Mouse (Mus musculus): Measurements from ENCODE around the gene Mycbpap. TPM values are rescaled to one million over a fixed set of nuclear protein-coding genes. Genes with fewer than 3 reads are reported as not detected.

Mycbpap gene
- total RNA-seq, 2 experiments from 2014 or later: 0.82 to 2.2 TPM

DNA sequence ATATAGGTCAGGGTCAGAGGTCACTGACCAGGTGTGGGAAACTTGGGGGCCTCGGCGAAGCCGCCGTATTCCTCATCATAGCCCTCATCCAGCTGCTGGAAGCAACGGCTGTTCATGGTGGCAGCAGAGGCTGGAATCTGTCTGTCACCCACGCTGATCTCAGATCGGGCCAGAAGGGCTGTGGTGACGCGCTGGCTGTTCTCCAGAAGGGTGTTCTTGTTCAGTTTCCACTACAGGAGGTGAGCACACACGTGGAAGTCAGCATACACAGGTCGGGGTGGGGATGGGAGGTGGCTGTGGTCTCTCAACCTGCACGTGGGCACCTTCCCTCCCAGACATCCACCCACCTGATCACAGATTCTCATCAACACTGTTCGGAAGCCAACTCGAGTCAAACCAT, 37.6 kb downstream of the Mycbpap start:
- intact Hi-C loops (cut with DNase I): loop anchor here (10.0 kb wide), 1 partner anchor 349 kb away; no protein-coding TSS in a partner anchor
- DNase-seq: no peak

DNA sequence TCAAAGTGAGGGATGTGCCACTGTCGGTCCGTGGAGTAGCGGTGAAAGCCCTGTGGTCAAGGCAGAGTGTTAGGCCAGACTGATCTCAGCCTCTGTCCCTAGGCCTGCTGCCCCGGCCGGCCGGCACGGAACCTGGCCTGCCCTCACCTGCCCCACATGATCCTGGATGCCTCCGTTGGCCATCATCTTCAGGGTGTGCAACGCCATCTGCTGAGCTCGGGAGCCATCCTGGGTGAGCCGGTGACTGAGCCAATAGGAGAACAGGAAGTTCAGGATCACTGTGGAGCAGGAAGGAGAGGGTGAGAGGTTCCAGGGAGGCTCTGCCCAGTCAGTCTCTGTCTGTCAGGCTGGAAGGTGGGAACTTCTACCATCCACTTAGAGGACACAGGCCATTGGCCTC, 38.1 kb downstream of the Mycbpap start:
- no peak for DNase-seq
- intact Hi-C loops (cut with DNase I): loop anchor here (10.0 kb wide), 1 partner anchor 349 kb away; no protein-coding TSS in a partner anchor

DNA sequence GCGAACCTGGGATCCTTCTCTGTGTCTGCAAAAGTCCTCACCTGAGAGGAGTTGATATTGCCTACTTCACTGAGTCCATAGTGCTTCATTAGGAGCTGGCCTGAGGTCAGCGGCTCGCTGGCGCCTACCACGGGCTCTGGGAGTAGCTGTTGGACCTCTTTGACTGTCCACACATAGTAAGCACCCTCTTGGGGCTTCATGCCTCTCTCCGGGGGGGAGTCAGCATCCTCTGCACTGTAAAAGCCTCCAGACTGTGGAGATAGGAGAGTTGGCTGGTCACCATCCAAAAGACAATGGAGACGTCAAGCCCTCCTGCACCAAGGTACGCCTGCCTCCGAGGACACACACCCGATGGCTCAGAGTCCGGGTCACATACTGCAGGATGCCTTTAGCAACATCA, 38.8 kb downstream of the Mycbpap start:
- no peak for DNase-seq
- intact Hi-C loops (cut with DNase I): loop anchor here (10.0 kb wide), 1 partner anchor 348 kb away; no protein-coding TSS in a partner anchor

DNA sequence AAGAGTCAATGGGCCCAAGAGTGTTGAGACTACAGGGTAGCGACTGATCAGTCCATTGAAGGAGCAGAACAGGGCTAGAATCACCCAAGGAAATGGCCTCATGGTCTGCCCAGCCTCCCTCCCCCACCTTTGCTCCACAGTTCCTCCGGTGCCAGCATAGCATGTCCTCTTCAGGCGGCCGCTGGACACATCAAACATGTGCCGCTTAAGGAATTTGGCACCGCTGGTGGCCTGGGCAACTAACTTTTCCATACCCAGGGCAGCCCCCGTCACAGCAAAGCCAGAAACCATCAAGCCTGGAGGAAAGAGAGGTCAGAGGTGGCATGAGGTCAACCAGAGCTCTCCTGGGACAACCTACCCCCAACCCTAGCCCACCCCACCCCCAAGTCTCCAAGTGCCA, 39.6 kb downstream of the Mycbpap start:
- intact Hi-C loops (cut with DNase I): loop anchor here (10.0 kb wide), 1 partner anchor 347 kb away; no protein-coding TSS in a partner anchor
- DNase-seq: no peak

DNA sequence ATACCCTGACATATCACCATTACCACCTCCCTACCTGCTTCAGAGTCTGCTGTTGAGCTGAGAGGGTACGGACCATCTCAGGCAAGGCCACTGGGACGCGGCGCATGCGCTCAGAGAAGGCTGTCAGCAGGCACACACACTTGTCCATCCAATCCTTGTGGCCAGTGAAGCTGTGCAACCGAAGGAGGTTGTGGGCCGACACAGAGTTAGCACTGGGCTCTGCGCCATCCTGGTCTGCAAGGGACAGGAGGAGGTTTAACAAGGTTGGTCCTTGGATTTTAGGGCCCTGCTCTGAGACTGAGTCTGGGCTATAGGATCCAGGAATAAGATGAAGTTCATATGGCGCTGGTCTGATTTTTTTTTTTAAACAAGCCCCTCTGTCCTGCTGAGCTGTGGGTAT, 41.2 kb downstream of the Mycbpap start:
- intact Hi-C loops (cut with DNase I): loop anchor here (10.0 kb wide), 1 partner anchor 346 kb away; no protein-coding TSS in a partner anchor
- DNase-seq: no peak

DNA sequence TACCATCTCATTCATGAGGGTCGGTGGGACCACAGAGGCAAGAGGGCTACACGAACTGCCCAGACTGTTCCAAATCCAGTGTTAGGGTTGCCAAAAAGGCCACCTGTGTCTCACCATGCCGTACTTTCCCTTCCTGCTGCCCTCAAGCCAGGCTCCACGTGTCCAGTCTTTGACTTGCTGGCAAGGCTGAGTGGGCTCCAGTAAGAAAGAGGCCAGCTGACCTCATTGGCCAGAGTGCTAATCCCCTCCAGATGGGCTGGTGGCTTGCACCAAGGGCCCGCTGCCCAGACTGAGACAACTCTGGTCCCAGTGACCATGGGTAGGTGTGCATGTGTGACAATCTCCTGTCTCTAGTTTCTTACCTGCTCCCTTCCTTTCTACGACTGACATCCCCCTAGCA, 43.9 kb downstream of the Mycbpap start:
- peak; percentile 67 for DNase-seq

DNA sequence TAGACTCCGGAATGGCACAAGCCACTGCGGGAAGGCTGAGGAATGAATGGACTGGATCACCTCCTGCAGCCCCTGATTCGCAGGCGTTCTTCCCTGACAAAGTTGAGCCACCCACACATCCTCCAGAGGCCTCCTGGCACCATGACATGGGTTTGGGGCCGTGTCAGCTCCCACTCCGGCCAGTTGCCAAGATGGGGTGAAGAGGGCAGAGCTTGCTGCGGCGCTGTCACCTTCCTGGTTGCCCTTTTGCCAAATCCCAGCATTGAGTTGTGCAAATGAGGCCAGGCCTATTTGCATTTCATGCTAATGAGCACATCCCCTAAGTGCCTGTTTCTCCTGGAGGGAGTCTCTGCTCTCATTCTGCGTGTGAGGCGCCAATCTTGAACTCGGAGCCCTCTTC, 45.8 kb downstream of the Mycbpap start:
- intact Hi-C loops (cut with DNase I): no loop called here
- peak; percentile 43 for DNase-seq

More for the DNA sequence above, 43.9 kb downstream of the Mycbpap start:
- intact Hi-C loops (cut with DNase I): no loop called here

DNA sequence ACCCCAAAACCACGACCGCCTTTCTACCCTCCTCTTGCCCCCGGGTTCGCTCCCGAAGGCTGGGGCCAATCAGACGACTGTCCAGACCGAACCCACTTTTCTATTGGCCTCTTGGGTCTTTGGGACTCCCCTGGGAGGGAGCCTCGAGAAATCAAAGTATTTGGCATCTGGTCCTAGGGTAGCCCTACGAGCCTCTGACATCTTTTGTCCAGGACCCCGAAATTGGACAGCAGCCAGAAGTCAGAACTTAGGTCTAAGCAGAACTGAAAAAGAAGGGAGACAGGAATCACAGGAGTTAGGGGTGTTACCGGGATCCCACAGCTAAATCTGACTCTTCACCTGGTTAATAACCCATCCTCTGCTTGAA, 47.0 kb downstream of the Mycbpap start:
- no peak for DNase-seq
- intact Hi-C loops (cut with DNase I): loop anchor here (5.0 kb wide), 1 partner anchor 147 kb away; the partner anchor contains the start of gene Ankrd40

DNA sequence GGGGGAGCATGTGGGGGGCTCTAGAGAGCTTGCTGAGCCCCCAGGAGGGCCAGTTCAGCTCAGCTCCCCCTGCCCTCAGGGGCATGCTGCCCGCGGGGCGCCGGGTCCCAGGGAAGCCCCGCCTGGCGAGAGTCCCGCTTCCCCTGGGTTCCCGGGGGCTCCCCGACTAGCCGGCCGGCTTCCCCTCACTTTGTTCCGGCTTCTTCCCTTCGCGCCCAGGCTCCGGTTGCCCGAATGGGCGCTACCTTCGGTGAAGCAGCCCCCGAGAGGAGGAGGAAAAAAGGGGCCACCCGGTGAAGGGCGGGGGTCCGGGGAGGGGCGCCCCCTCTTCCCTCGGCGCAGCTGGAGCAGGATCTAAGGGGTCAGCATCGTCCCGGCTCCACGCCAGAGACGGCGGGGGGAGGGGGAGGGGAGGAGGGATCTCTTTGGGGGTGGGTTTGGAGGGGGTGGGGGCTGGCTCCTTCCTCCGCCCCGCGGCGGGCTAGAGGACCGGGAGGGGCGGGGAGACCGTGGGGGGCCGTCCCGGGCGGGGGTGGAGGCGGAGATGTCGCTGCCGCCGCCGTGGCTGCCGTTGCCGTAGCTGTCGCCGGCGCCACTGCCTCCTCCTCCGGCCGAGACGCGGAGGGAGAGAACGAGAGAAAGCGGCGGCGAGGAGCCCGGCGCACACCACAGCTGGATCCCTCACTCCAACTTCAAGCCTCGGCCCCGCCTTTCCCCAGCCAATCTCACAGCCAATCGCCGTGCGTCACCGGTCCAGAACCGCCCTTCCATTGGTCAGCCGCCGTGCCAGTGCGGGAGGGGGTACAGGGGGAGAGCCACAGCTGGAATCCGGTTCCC, 47.6 kb downstream of the Mycbpap start, which contains the start of gene Cacna1g:
TSS of gene Cacna1g (minus strand) at position 492 of the 837 bp plus-strand sequence.
- intact Hi-C loops (cut with DNase I): loop anchor here (5.0 kb wide), 1 partner anchor 147 kb away; the partner anchor contains the start of gene Ankrd40
- peak; percentile 81 for DNase-seq

DNA sequence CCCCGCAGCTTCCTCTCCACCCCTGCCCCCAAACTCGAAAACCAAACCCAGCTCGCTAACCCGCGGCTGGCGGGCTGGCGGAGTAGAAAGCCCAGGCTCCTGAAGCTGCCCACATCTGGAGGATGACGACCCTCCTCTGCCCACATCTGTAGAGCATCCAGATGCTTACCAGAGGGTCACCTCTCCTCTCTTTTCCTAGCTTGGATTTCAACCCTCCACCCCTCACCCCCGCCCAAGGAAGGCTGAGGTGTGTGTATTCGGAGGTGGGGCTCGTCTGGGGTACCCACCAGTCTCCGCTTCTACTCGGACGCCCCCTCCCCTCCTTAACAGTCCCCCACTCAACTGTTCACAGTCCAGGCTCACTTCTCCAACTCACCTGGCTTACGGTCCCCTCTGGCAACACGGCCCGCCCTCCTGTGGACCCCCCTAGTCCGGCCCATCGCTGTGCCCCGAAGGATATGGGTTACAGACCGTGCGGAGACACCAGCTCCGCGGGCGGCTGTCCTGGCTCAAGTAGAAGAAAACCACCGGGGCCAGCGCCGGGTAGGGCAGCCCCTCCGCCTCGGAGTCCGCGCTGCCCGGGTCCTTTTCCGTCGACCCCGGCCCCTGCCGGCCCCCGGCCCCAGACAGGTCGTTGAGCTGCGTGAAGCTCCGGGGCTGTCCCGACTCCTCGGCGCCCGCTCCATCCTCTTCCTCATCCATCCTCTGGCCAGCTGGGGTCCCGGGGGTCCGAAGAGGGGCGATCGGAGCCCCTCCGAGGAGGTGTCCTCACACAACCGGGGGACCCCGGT, 48.4 kb downstream of the Mycbpap start:
- intact Hi-C loops (cut with DNase I): loop anchor here (5.0 kb wide), 1 partner anchor 146 kb away; the partner anchor contains the start of gene Ankrd40
- DNase-seq: no peak

DNA sequence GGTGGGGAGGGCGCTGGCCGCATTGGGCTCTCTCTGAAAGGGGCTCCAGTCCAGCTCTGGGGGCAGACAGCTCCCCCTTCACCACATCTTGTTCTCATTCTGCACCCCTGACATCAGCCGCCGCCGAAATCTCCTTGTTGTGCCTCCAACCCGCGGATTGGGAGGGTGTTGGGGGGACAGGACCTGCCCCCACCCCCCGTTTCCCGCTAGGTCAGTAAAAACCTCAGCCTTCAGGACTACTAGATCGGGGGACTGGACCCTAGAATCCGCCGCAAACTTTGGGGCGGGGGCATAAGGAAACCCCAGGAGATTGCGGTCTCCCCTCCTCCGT, 49.0 kb downstream of the Mycbpap start:
- intact Hi-C loops (cut with DNase I): loop anchor here (5.0 kb wide), 1 partner anchor 145 kb away; the partner anchor contains the start of gene Ankrd40
- DNase-seq: no peak

DNA sequence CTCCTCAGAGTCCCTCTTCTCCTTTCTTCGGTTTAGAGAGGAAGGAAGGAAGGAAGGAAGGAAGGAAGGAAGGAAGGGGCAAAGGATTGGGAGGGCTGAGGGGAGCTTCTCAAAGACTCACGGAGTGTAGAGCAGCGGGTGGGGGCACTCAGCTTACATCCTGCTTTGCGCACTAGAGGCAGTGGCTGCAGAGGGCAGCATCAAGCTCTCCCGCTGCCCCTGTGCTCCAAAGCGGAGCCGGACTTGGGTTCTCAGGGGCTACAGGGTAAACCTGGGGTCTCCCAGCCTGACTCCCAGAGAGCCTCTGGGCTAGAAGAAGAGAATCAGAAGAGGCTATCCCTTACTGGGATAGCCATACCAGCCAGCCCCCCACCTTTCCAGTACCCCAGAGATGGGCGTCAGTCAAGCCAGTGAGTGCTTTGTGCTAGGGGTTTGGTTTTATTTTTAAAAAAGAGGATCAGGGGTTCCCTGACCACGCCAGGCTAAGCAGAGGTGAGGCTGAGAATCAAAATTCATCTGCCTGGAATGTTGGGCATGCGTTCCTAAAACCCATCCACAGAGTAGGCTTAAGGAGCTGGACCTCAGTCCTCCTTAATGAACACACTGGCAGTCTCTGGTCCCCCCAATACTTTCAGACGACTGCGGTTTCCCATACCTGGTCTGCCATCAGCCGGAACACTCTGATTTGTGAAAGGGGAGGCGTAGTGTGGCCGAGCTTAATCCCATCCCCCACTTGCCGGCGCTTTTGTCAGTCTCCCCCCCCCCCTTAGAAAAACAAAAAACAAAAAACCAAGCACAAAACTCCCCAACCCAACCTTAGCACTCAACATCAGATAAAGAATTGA, 49.6 kb downstream of the Mycbpap start:
- DNase-seq: no peak
- intact Hi-C loops (cut with DNase I): loop anchor here (5.0 kb wide), 1 partner anchor 145 kb away; the partner anchor contains the start of gene Ankrd40

DNA sequence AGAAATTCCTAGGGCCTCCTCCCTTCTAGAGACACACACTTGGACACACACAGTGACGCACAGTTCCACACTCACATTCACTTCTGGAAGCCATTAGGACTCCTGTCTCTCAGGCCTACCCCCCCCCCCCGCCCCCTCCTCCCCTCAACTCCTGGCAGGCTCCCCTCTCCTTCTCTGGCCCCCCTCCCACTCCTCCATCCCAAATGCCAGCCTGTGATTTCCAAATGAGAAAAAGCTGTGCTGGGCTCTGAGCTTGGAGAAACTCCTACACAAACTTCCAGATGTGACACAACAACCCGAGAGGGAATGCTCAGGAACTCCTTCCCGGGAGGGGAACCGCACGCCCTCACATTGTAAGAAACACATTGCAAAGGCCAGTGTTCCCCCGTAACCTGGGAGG, 51.2 kb downstream of the Mycbpap start:
- intact Hi-C loops (cut with DNase I): loop anchor here (5.0 kb wide), 1 partner anchor 143 kb away; the partner anchor contains the start of gene Ankrd40

DNA sequence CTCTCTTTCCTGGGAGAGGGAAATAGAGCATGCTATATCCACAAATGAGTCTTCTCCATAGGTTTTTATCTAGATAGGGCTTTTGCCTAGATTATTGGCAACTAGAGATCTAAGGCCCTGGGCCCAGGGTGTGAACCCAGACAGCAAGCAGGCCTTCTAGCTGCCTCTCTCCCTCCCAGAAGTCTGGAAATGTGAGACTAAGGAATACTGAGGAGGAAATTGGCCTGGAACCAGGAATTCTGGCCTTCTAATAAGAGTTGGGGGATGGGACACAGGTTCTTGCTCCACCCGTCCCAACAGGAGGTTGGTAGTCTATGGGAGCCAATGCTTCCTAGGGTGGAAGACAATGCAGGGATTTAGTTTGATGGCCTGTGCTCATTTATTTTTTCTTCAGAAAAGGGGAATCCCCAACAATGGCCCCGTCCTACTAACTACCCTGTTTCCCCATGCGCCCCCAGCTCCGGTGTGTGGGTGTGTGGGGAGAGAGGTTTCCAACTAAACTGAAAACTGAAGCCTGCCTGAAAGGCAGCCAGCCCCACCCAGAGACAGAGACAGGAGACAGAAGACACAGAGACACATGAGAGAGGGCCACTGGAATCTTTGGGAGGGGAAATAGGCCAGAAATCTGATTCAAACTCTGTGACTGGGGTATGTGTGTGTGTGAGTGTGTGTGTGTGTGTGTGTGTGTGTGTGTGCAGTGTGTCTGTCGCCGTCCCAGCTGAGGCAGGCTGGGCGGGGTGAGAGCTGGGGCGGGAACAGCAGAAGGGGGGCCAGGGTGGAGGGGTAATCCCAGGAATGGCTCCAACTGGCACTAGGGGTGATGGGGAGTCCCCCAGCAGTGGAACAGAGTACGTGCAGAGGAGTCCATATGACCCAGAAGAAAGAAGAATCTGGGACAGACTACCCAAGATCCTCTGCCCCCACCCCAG, 52.1 kb downstream of the Mycbpap start:
- intact Hi-C loops (cut with DNase I): loop anchor here (5.0 kb wide), 2 partner anchors 73 to 142 kb away; partner anchors contain the start of gene Ankrd40
- DNase-seq: no peak

More for the DNA sequence above, 51.2 kb downstream of the Mycbpap start:
- DNase-seq: no peak

DNA sequence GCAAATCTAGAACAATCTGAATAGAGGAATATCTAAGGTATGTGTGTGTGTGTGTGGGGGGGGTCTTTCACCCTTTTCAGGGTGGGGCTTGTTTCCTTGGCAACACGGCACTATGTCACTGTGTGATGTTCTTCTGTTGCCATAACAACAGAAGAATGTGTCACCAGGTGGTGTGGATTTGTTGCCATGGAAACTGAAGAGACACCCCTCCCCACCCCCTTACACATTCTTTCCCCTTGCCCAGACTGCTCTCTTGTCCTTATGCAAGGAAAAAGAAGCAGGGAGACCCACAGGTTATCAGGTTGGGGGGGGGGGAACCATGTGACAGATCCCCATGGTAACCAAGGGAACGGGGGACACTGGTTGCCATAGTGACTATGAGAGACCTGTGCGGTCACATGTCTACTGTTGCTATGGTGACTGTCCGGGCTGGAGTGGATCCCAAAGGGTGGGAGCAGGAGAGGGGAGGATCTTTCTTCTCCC, 52.9 kb downstream of the Mycbpap start:
- DNase-seq: peak; percentile 88

DNA sequence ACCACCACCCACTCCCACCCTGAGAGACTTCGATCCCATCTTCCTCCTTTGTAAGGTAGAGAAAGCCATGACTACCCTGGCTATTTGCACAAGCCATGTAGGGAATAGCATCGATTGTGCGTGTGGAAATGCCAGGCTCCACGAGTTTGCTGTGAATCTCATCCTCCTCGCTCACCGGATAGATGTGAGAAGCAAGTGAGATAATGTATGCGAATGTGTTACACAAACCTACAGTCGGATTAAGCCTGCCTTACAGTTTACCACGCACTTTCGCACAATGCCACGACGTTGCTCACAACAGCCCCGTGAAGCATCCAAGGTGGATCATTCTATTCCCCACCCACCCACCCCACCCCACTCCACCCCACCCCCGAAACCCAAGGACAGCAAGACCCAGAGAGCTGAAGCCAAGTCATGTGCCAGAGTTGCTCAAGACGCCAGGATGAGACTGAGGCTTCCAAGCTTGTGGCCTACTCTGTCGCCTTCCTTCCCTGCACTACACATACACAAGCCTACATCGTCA, 55.1 kb downstream of the Mycbpap start:
- no peak for DNase-seq
- intact Hi-C loops (cut with DNase I): loop anchor here (5.0 kb wide), 1 partner anchor 76 kb away; no protein-coding TSS in a partner anchor

More for the DNA sequence above, 52.9 kb downstream of the Mycbpap start:
- intact Hi-C loops (cut with DNase I): loop anchor here (5.0 kb wide), 1 partner anchor 74 kb away; no protein-coding TSS in a partner anchor

DNA sequence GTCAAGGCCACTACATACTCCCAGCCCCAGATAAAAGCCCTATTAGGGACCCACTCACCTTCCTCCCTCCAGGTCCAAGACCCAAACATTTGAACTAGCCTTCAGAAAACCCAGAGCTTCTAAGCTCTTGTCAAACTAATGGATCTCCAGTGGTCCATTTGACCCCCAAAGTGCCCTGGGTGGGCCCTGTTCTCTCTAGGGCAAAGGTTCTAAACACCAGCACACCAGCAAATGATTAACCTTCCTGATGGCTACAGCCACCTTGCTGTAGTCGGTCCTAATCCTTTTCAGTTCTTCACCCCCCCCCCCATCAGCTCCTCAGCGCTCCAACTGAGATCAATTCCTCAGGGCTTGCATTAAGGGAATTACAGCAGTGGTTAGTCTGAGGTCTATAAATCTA, 57.4 kb downstream of the Mycbpap start:
- DNase-seq: no peak
- intact Hi-C loops (cut with DNase I): no loop called here

DNA sequence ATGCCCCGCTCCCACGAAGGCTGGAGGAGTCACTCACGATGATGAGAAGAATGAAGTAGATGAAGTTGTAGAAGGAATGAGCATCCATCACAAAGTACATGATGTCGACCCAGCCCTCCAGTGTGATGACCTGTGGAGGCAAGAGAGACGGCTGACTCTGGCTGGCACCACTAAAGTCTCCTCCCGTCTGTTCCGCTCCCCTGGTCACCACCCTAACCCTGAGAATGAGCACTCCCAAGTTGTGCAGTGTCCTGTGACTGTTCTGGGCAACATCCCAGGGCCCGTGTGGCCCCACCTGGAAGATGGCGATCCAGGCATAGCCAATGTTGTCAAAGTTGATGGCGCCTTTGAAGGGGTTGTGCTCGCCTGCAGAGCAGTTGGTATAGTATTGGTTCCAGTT, 59.7 kb downstream of the Mycbpap start:
- intact Hi-C loops (cut with DNase I): no loop called here
- DNase-seq: no peak

Measured in left cerebral cortex, postnatal 4 days (tissue).